Mouse (Mus musculus): Measurements from ENCODE around the gene Zfp644. TPM values are rescaled to one million over a fixed set of nuclear protein-coding genes. Genes with fewer than 3 reads are reported as not detected.

Gene Zfp644
- total and polyA plus RNA-seq, 3 experiments: 15.1 to 28.7 (median 17.7) TPM

- H3K4me2 ChIP-seq (ENCODE audit: insufficient read depth, low read depth, poor library complexity, severe bottlenecking): no peak overlapping the region
- DNase-seq (ENCODE audit: extremely low read depth): no peak
- no peak overlapping the region for H3K9ac ChIP-seq (ENCODE audit: insufficient read depth, low read depth)
- TF ChIP-seq ZMIZ1 (IDR thresholded peaks at IDR 0.05; ENCODE audit: low read depth, low read length): no peak
- TF ChIP-seq PAX5 (IDR thresholded peaks at IDR 0.05; ENCODE audit: low read length): no peak
- no peak for TF ChIP-seq USF2 (conservative IDR thresholded peaks at IDR 0.05; ENCODE audit: low read depth, low read length)
- TF ChIP-seq BHLHE40 (IDR thresholded peaks at IDR 0.05; ENCODE audit: low read depth, low read length): no peak
- TF ChIP-seq JUND (conservative IDR thresholded peaks at IDR 0.05; ENCODE audit: low read depth, low read length): no peak
- in situ Hi-C loops (cut with MboI; ENCODE audit: low pct_ligation_motif_present, low pct_unique_long_range_greater_than_20kb, low sequenced_read_pairs) (no loop called here), dilution Hi-C loops (cut with MboI; ENCODE audit: extremely low pct_ligation_motif_present, extremely low pct_unique_long_range_greater_than_20kb, low sequenced_read_pairs) (no loop called here)
- H3K36me3 ChIP-seq (replicated peaks in 1 of 2; ENCODE audit: control insufficient read depth in 1 of 2, insufficient read depth in 1 of 2, low read length in 1 of 2): peaks cover 5 to 40% of the 10 kb centered on the region in 2 experiments
- H3K79me2 ChIP-seq (replicated peaks; ENCODE audit: control insufficient read depth, extremely low read depth, insufficient read depth, poor library complexity, severe bottlenecking): no peaks in the 10 kb centered on the region
- H3K27me3 ChIP-seq (replicated peaks): no peaks in the 10 kb centered on the region
- H3K4me3 ChIP-seq (replicated peaks in 1 of 3; ENCODE audit: low read depth in 2 of 3, low read length in 2 of 3, poor library complexity in 1 of 3): no peak overlapping the region
- no peak overlapping the region for H3K27ac ChIP-seq (ENCODE audit: insufficient read depth, low read depth)
- no peaks in the 10 kb centered on the region for H3K9me3 ChIP-seq (replicated peaks; ENCODE audit: low read length)
- H3K4me1 ChIP-seq (ENCODE audit: control insufficient read depth in 1 of 2, insufficient read depth in 2 of 2): no peaks in the 10 kb centered on the region
Measured at GRCm38 (mm10) chr5:106652220-106652753, 44.8 kb downstream of the Zfp644 start.

- no peak for TF ChIP-seq MAFK (IDR thresholded peaks at IDR 0.05; ENCODE audit: insufficient replicate concordance, low read length)
- TF ChIP-seq TCF12 (IDR thresholded peaks at IDR 0.05; ENCODE audit: low read depth, low read length): no peak
- TF ChIP-seq MAZ (IDR thresholded peaks at IDR 0.05; ENCODE audit: low read depth, low read length): no peak
- no peak for DNase-seq (ENCODE audit: extremely low read depth)
- H3K4me3 ChIP-seq (replicated peaks in 1 of 3; ENCODE audit: low read depth in 2 of 3, low read length in 2 of 3, poor library complexity in 1 of 3): no peak overlapping the region
- no peak overlapping the region for H3K27ac ChIP-seq (ENCODE audit: insufficient read depth, low read depth)
- dilution Hi-C loops (cut with MboI; ENCODE audit: extremely low pct_ligation_motif_present, extremely low pct_unique_long_range_greater_than_20kb, low sequenced_read_pairs): no loop called here
- H3K79me2 ChIP-seq (replicated peaks; ENCODE audit: control insufficient read depth, extremely low read depth, insufficient read depth, poor library complexity, severe bottlenecking): no peaks in the 10 kb centered on the region
- no peaks in the 10 kb centered on the region for H3K9me3 ChIP-seq (replicated peaks; ENCODE audit: low read length)
- H3K36me3 ChIP-seq (replicated peaks in 1 of 2; ENCODE audit: control insufficient read depth in 1 of 2, insufficient read depth in 1 of 2, low read length in 1 of 2): peaks cover 7 to 36% of the 10 kb centered on the region in 2 experiments
- H3K4me1 ChIP-seq (ENCODE audit: control insufficient read depth in 1 of 2, insufficient read depth in 2 of 2): no peaks in the 10 kb centered on the region
- H3K9ac ChIP-seq (ENCODE audit: insufficient read depth, low read depth): no peak overlapping the region
- no peak overlapping the region for H3K4me2 ChIP-seq (ENCODE audit: insufficient read depth, low read depth, poor library complexity, severe bottlenecking)
- no peaks in the 10 kb centered on the region for H3K27me3 ChIP-seq (replicated peaks)
- in situ Hi-C loops (cut with MboI; ENCODE audit: low pct_ligation_motif_present, low pct_unique_long_range_greater_than_20kb, low sequenced_read_pairs): no loop called here
Measured at GRCm38 (mm10) chr5:106649995-106650394, 47.1 kb downstream of the Zfp644 start.

GRCm38 (mm10) chr5:106649441-106649840 lies 47.6 kb downstream of the Zfp644 start:
- DNase-seq (ENCODE audit: extremely low read depth): no peak
- in situ Hi-C loops (cut with MboI; ENCODE audit: low pct_ligation_motif_present, low pct_unique_long_range_greater_than_20kb, low sequenced_read_pairs): no loop called here
- Histone ChIP-seq H3K4me1 (ENCODE audit: control insufficient read depth in 1 of 2, insufficient read depth in 2 of 2) (no peaks in the 10 kb centered on the region), H3K36me3 (replicated peaks in 1 of 2; ENCODE audit: control insufficient read depth in 1 of 2, insufficient read depth in 1 of 2, low read length in 1 of 2) (peaks cover 5 to 34% of the 10 kb centered on the region in 2 experiments), H3K27ac (ENCODE audit: insufficient read depth, low read depth) (no peak overlapping the region), H3K9ac (ENCODE audit: insufficient read depth, low read depth) (no peak overlapping the region), H3K4me3 (replicated peaks in 1 of 3; ENCODE audit: low read depth in 2 of 3, low read length in 2 of 3, poor library complexity in 1 of 3) (no peak overlapping the region), H3K27me3 (replicated peaks) (no peaks in the 10 kb centered on the region), H3K9me3 (replicated peaks; ENCODE audit: low read length) (no peaks in the 10 kb centered on the region), H3K4me2 (ENCODE audit: insufficient read depth, low read depth, poor library complexity, severe bottlenecking) (no peak overlapping the region), H3K79me2 (replicated peaks; ENCODE audit: control insufficient read depth, extremely low read depth, insufficient read depth, poor library complexity, severe bottlenecking) (no peaks in the 10 kb centered on the region)
- no peak for TF ChIP-seq MAFK (IDR thresholded peaks at IDR 0.05; ENCODE audit: insufficient replicate concordance, low read length)
- no peak for TF ChIP-seq EP300 (IDR thresholded peaks at IDR 0.05; ENCODE audit: low read length)
- peak; percentile 50 for TF ChIP-seq RAD21 (IDR thresholded peaks at IDR 0.05; ENCODE audit: low read depth, low read length)
- no peak for TF ChIP-seq POLR2A (IDR thresholded peaks at IDR 0.05; ENCODE audit: low read depth, low read length)
- peak in 1 of 2 experiments; percentile 42; a peak in 2 of 4 replicates for TF ChIP-seq CTCF (conservative IDR thresholded peaks at IDR 0.05 in 1 of 2, IDR thresholded peaks at IDR 0.05 in 1 of 2; ENCODE audit: low read depth in 2 of 2, low read length in 2 of 2)
- no peak for TF ChIP-seq PAX5 (IDR thresholded peaks at IDR 0.05; ENCODE audit: low read length)
- peak; percentile 21; the same call in 1 of the 2 replicates for TF ChIP-seq SMC3 (IDR thresholded peaks at IDR 0.05; ENCODE audit: low read depth, low read length)
- no peak for TF ChIP-seq MAX (IDR thresholded peaks at IDR 0.05; ENCODE audit: low read length)
- TF ChIP-seq CHD2 (IDR thresholded peaks at IDR 0.05; ENCODE audit: low read length): no peak
- TF ChIP-seq UBTF (IDR thresholded peaks at IDR 0.05; ENCODE audit: low read depth, low read length): no peak
- dilution Hi-C loops (cut with MboI; ENCODE audit: extremely low pct_ligation_motif_present, extremely low pct_unique_long_range_greater_than_20kb, low sequenced_read_pairs): no loop called here
